Mouse (Mus musculus) bone marrow, adult 2 months (tissue): ENCODE measurements around the gene Pign.

Experiments used
- CTCF ChIP-seq: fragments of 200-500 bp; IDR thresholded peaks from 2 replicates; pipeline ENCODE4 v1.5.1; 2011; ENCODE audit warnings: low read length, control low read depth; ENCODE audit not compliant: control insufficient read depth, insufficient read depth
- POLR2A ChIP-seq: fragments of 200-500 bp; IDR thresholded peaks from 2 replicates; pipeline ENCODE4 v1.6.1; 2011; ENCODE audit warnings: low read depth, mild to moderate bottlenecking, control low read depth, low read length, borderline replicate concordance; ENCODE audit not compliant: control insufficient read depth

DNA sequence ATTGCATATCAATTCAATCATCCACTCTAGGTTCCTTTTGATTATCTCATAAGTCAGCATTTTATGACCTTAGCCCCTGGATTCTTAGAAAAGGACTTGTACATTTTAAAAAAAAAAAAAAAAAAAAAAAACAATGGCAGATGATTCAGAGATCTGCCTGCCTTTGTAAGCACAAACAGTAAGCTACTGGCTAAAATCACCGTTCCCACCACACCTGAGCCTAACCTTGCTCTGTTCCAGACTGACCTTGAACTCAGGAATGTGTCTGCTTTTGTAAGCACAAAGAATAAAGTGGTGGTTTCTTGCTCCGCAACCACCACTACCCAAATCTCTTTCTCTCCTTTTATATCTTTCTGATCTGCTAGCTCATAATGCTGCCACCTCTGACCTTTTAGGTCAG, 49.3 kb upstream of the Pign start:
- TF ChIP-seq CTCF = no peak
- TF ChIP-seq POLR2A = no peak
